Mouse (Mus musculus): ENCODE results near the gene Gcn1l1.

The Gcn1l1 gene

GRCm38 (mm10) chr5:115534856-115535255 is 30.2 kb upstream of the Gcn1l1 start:
- in situ Hi-C loops (cut with MboI, MseI): no loop called here

- in situ Hi-C loops (cut with MboI, MseI): no loop called here
Measured at GRCm38 (mm10) chr5:115535635-115536034, 29.4 kb upstream of the Gcn1l1 start.

GRCm38 (mm10) chr5:115538017-115538692 is 26.9 kb upstream of the Gcn1l1 start:
- in situ Hi-C loops (cut with MboI, MseI): no loop called here

GRCm38 (mm10) chr5:115538693-115539043 is 26.4 kb upstream of the Gcn1l1 start:
- in situ Hi-C loops (cut with MboI, MseI): no loop called here

GRCm38 (mm10) chr5:115542635-115543384 is 22.2 kb upstream of the Gcn1l1 start:
- in situ Hi-C loops (cut with MboI, MseI): loop anchor here (5.0 kb wide), 1 partner anchor 41 kb away; no protein-coding TSS in a partner anchor

- in situ Hi-C loops (cut with MboI, MseI): loop anchor here (5.0 kb wide), 1 partner anchor 41 kb away; no protein-coding TSS in a partner anchor
Measured at GRCm38 (mm10) chr5:115543509-115544253, 21.4 kb upstream of the Gcn1l1 start.

GRCm38 (mm10) chr5:115544655-115545185 is 20.3 kb upstream of the Gcn1l1 start:
- in situ Hi-C loops (cut with MboI, MseI): loop anchor here (5.0 kb wide), 1 partner anchor 42 kb away; no protein-coding TSS in a partner anchor

GRCm38 (mm10) chr5:115545636-115546035 is 19.4 kb upstream of the Gcn1l1 start:
- in situ Hi-C loops (cut with MboI, MseI): no loop called here

- in situ Hi-C loops (cut with MboI, MseI): no loop called here
Measured at GRCm38 (mm10) chr5:115546536-115546935, 18.5 kb upstream of the Gcn1l1 start.

GRCm38 (mm10) chr5:115547014-115547413 is 18.0 kb upstream of the Gcn1l1 start:
- in situ Hi-C loops (cut with MboI, MseI): no loop called here

- in situ Hi-C loops (cut with MboI, MseI): no loop called here
Measured at GRCm38 (mm10) chr5:115547421-115547820, 17.6 kb upstream of the Gcn1l1 start.

GRCm38 (mm10) chr5:115548501-115549285 is 16.4 kb upstream of the Gcn1l1 start:
- in situ Hi-C loops (cut with MboI, MseI): no loop called here

- in situ Hi-C loops (cut with MboI, MseI): no loop called here
Measured at GRCm38 (mm10) chr5:115550482-115551005, 14.5 kb upstream of the Gcn1l1 start.

GRCm38 (mm10) chr5:115551386-115551785 is 13.7 kb upstream of the Gcn1l1 start:
- in situ Hi-C loops (cut with MboI, MseI): no loop called here

GRCm38 (mm10) chr5:115551799-115552198 is 13.3 kb upstream of the Gcn1l1 start:
- in situ Hi-C loops (cut with MboI, MseI): no loop called here

GRCm38 (mm10) chr5:115553801-115554420 is 11.1 kb upstream of the Gcn1l1 start:
- in situ Hi-C loops (cut with MboI, MseI): no loop called here

- in situ Hi-C loops (cut with MboI, MseI): no loop called here
Measured at GRCm38 (mm10) chr5:115554536-115555291, 10.3 kb upstream of the Gcn1l1 start.

- in situ Hi-C loops (cut with MboI, MseI): no loop called here
Measured at GRCm38 (mm10) chr5:115556217-115556616, 8.8 kb upstream of the Gcn1l1 start.

GRCm38 (mm10) chr5:115558182-115558794 is 6.8 kb upstream of the Gcn1l1 start:
- in situ Hi-C loops (cut with MboI, MseI): no loop called here

Data from T-helper 2 cell (primary cell).